Mouse (Mus musculus): ENCODE measurements around the gene Rpl12.
"Not testable (repeated sequence)": the region's sequence is repeated elsewhere in the genome, so short reads cannot be mapped to it uniquely, and the experiment has no call there.

The Rpl12 gene

GRCm38 (mm10) chr2:32983617-32984016 lies 22.3 kb downstream of the Rpl12 start:
- DNase-seq, result no peak

DNA sequence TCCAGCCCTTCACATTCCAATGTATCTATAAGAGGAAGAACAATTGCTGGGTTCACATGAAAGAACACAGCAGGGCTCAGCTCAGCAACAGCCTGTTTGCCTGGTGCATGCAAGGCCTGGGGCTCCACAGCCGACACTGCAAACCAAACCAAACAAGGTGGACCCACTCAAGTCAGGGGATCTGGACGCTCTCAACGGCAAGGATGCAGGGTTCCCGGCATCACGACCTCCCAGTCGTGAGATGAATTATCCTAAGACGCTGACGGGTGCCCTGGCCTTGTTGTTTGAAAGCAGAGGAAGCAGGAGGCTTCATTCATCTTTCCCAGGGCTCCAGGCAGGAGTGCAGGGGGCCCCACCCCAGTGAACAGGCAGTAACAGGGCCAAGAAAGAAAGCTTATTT lies 24.5 kb downstream of the Rpl12 start:
- no peak for DNase-seq

DNA sequence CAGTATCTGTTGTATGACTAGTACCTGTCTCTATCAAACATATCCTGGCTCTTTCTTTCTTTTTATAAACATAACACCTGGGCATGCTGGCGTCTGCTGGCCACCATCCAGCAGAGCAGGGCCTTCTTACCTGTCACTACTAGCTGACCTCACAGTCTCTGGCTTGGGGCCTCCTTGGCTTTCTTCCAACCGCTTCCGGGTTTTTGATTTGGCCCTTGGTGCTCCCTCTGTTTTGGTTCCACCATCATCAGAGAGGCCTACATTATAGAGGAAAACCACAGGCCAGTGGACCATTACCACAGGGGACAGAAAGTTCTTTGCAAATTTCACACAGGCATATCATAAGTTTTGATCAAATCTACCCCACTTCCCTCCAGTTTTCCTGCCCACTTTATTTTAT lies 28.0 kb downstream of the Rpl12 start:
- no peak for DNase-seq

- DNase-seq, result peak; percentile 48
Measured at GRCm38 (mm10) chr2:32990167-32990832, 28.9 kb downstream of the Rpl12 start.

GRCm38 (mm10) chr2:32992130-32992529 lies 30.8 kb downstream of the Rpl12 start:
- DNase-seq, result no peak

- DNase-seq, result no peak
Measured at GRCm38 (mm10) chr2:32997081-32997480, 35.7 kb downstream of the Rpl12 start.

DNA sequence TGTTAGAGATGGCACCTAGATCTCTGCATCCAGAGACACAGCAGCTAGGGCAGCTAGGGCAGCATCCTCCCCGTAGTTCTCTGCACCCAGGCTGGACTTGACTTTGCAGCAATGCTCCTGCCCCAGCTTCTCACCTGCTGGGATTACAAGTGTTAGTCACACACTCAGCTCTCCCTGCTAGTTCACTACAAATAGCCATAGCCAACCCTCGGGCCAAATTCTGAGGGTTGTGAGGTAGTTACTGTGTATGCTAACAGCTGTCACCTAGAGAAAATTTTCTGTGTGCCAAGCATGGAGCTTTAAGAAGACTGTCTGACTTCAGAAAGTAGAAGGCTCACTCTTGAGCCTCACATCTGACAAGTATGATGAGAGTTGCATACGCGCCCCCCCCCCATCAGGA lies 36.4 kb downstream of the Rpl12 start:
- DNase-seq, result no peak

DNA sequence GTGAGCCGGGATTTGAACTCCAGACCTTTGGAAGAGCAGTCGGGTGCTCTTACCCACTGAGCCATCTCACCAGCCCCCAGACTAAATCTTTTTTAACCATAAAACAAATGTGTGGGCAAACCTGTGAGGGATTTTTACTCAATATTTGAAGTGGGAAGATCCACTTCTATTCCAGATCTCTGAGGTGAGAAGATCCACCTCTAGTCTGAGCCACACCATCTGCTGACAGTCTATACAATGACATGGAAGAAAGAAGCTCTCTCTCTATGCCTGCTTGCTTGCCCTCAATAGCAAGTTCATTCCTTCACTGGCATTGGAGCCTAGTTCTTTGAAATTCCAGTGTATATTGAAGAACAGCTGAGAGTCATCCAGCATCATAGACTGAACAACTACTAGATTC lies 38.4 kb downstream of the Rpl12 start:
- no peak for DNase-seq

DNA sequence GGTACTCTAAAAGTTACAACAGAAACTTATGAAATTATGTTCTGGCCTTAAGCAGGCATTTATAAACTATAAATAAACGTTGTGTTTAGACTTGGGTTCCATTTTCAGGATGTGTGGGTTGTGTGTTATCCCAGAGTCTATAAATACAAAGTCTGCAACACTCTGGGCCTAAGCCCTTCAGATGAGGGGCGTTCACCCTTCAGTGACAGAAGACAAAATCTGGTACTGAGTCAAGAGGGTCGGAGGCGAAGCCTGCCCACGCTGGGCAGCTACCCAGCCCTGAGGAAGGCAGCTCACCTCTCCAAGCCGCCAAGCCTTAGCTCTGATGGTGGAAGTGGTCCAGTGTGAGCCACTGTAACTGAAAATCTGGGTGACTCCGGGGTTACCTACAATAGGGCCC lies 40.8 kb downstream of the Rpl12 start:
- DNase-seq, result no peak

GRCm38 (mm10) chr2:33005041-33005440 lies 43.7 kb downstream of the Rpl12 start:
- no peak for DNase-seq

DNA sequence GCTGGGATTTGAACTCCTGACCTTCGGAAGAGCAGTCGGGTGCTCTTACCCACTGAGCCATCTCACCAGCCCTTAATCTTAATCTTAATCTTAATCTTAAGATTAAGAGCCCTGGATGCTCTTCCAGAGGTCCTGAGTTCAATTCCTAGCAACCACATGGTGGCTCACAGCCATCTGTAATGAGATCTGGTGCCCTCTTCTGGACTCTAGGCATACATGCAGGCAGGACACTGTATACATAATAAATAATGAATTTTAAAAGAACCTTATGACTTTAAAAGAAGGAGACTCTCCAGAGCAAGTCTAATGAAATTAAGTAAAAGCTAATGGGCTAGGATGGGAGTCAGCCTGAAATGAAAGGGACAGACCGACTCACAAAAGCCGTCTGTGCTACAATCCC lies 47.7 kb downstream of the Rpl12 start:
- DNase-seq, result not testable (repeated sequence)

DNA sequence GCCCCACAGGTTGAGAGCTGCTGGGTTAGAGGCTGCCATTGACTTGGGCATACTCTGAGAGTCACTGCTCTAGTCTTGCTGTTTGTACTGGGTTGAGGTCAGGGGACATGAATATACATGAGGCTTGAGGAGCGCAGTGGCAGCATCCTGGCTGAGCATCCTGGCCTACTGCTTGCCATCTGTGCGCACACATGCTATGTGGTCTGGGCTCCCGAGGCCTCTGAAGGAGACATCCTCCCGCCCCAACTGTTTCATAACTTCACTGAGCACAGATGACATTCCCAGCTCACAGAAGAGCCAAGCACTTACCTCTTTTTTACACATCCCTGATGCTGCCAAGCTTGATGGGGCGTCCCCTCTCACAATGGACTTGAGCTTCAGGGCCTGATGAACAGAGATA lies 53.5 kb downstream of the Rpl12 start:
- no peak for DNase-seq
